Mouse (Mus musculus) Muller cell, postnatal 12 days (primary cell): ENCODE data around the gene Zfp593.
"Not testable (repeated sequence)": the region's sequence is repeated elsewhere in the genome, so short reads cannot be mapped to it uniquely, and the experiment has no call there.

Source experiments
- DNase-seq: peaks from one replicate; pipeline ENCODE4 v3.0.0-alpha.2; 2015; ENCODE audit errors: inconsistent ontology term

Zfp593 gene

DNA sequence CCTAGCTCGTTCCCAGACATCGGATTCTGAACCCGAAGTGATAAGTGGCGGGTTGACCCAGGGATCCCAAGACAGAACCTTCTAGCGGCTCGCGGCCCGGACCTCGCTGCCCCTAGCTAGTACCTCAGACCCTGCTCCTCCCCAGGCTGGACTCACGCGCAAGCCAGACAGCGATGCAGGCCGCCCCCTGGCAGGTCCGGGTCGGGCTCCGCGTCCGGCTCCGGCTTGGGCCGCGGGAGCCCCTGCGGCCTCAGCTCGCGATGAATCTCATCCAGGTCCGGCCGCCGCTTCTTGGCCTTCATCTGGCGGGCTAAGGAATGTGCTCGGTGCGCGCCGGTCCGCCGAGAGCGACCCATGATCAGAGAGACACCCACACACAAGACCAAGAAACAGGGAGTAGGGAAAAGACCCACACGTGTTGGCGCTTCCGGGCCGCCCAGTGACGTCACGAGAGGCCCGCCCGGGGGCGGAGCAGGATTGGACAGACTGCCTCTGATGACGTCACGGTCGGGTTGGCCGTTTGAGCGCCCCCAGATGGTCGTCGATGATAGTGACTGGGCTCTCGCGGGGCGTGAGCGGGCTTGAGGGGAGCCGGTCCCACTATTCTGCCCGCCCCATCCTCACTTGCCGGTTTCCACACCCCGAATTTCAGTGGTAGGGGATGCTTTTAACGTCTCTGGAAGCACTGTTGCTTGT lies at the start of gene Zfp593:
Gene Zfp593 (minus strand): TSS at position 445 of the 696 bp plus-strand sequence.
- DNase-seq, result peak; percentile 97

DNA sequence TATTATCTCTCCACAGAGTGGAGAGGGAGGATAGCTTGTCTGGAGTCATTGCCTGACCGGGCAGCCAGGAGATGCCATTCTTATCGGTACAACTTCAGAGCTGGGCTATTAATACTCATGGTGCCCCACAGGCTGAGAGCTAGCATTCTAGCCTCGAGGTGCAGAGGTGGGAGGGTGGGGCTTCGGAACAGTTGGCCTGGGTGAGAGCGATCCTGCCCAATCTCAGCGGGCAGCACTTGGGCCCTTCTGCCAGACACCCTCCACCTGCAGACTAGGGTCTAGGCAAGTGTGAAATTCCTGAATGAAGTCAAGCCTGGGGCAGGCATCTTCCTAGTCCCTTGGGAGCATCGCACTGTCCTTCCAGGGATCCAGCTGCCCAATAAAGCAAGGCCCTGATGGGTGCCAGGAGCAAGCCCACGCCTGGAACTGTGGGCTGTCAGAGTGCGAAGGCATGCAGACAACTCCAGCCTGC lies 48.3 kb upstream of the Zfp593 start:
- no peak for DNase-seq

DNA sequence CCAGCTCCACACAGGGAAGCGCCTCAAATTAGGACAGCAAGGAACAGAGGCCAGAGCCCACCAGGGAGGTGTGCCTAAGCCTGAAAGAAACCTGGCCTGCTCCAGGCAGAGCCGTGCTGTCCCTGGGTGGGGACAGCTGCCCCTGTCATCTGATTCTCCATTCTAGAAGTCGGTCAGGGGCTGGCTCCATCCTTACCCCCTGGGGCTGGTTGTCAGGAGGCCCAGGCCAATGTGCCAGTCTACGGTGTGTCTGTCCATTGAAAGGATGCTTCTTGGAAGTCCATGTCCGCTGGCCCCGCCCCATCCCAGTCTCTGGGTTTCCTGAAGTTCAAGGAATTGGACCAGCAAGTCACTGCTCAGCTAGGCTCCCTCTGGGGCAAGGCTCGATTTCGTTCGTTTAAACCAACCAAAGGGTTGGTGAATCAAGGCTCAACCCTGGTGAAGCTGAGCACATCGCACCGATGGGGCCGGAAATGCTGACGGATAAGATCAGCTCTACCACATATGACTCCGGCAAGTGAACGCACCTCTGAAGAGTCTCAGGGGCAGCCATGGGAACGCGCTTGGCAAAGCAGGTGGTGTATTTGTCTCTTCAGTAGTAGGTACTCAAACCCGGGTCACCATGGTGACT lies 47.8 kb upstream of the Zfp593 start:
- no peak for DNase-seq

DNA sequence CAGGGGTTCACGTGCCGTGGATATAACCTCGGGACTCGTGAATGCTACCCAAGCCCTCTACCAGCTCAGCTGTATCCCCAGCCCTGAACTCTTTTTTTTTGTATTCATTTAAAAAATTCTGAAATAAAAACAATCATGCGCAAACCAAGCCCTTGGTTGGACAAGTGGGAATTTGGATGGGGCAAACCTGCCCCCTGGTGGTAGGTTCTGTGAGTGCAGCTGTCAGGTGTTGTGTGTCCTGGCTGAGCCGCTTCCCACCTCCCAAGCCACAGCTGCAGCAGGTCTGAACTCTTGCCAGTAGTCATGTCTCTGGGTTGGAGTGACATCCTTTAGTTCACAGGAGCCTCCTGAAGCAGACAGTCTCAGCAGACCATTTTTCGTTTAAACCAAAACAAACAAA lies 46.7 kb upstream of the Zfp593 start:
- peak; percentile 76 for DNase-seq

DNA sequence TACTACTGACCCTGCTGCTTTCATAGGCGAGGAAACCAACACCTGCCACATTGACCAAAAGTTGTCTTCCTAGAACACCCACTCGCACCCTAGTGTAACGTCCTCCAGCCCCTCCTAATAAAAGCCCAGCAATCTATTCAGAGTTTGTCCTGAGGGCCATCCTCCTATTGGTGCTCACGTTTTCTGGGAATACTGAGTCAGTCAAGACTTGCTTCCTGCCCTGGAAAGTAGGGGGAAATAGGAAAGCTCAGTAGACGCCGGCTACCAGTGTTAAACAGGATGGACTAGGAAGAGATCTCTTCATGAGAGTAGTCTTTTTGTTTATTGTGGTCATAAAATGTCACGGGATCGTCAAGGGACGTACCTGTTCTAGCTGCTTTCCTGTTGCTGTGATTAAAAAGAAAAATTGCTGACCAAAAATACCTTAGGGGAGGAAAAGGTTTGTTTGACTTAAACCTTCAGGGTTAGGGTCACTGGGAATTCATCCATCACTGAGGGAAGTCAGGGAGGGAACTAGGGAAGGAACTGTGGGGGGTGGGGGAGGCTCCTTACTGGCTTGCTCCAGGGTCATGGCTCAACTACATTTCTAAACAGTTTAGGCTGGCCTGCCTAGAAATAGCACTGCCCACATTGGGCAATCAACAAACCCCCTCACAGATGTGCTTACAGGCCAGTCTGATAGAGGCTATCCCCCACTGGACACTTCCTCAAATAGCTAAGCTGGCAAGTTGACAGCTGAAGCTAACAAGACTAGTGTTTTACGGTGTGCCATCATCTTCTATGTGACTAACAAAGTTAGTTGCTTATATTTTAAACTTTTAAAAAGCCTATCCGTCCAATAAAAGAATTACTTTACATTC lies 43.2 kb upstream of the Zfp593 start:
- no peak for DNase-seq

DNA sequence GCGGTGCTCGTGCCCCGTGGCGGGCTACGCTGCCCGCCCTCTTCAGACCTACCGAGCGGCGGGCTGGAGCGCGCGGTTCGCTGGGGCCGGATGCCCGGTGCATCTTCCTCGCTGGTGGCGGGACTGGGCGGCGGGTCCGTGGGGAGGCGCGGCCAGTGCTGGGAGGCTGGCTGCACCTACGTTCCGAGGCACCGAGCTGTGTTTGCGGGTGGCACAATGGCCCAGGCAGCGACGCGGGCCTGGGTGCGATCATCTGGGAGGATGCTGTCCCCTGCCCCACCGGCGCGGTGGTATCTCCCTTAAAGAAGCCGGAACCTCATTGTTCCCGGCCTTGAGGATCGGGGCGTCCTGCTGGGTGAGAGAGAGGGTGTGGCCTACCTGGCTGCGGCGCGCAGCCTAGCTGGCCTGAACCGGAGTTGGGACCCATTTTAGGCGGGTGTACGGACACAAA lies 42.2 kb upstream of the Zfp593 start, which contains the start of gene Pdik1l:
Gene Pdik1l (minus strand): TSS at position 321 of the 451 bp plus-strand sequence.
- peak; percentile 87 for DNase-seq

DNA sequence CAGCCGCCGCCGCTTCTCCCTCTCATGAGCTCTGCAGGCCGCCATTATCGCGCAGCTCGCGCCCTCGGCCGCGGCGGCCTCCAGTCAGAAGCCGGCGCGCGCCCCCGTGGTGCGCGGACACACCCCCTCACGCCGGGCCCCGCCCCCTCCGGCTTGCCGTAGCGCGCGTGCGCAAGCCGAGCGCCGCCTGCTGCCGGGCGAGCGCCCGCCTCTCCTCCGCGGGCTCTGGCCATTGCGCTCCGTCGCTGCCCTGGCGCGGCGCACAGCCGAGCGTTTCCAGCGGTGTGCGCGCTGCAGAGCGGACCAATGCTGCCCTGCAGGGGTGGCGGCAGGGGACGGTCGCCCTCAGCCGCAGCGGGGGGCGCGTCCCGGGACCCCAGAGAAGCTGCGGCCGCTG lies 41.8 kb upstream of the Zfp593 start:
- DNase-seq, result peak; percentile 97

DNA sequence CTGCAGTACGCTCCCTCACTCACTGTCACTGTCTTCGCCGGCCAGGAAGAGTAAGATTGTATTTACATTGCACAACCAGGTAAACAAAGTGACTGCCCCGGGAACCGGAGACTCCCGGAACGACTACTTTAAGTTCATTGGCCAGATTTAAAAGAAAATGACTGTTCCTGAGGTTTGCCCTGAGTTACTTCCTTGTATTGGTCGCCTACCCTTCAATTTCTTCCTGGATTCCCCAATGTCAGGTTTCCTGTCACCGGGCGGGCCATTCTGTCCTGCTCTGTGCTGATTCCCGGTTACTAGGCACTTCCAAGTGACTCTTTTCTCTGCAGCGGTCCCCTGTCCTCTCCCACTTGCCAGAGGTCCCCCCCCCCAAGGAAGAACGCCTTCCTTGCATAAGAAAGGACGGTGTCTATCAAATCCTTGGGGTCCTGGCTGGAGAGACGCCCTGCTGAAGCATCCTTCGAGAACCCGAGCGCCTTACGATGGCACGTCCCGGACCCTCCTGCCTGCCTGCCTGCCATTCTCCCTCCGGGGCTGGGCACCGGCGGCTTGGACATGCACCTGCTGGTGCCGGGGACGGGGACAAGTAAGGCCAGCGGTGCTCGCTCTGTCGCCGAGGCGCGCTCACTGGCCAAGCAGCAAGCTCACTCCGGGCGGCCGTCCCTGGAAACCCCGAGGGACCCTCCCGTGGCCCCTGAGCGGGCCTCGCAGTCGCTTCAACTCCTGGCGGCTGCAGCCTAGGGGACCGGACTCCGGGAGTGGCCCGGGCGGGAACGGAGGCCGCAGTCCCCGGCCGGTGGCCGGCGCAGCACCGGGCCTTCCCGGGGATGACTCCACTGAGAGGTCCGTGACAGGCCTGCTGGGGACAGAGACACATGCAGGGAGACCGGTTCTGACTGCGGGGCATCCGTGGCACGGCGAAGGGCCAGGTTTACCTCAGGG lies 41.1 kb upstream of the Zfp593 start:
- peak; percentile 4 for DNase-seq

DNA sequence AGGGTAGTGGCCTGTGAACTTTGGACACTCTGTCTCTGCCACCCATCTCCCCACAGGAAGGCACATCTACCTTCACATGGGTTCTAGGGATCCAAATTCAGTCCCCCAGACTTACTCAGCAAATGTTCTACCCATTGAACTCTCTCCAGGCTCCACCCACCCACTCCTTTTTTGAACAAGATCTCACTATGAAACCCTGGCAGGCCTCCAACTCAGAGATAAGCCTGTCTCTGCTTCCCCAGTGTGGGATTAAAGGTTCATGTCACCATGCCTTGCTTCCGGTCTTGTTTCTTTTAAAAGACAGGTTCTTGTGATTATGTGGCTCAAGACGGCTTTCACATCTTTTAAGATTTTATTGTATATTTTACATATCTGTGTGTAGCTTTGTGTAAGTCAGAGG lies 39.5 kb upstream of the Zfp593 start:
- no peak for DNase-seq

DNA sequence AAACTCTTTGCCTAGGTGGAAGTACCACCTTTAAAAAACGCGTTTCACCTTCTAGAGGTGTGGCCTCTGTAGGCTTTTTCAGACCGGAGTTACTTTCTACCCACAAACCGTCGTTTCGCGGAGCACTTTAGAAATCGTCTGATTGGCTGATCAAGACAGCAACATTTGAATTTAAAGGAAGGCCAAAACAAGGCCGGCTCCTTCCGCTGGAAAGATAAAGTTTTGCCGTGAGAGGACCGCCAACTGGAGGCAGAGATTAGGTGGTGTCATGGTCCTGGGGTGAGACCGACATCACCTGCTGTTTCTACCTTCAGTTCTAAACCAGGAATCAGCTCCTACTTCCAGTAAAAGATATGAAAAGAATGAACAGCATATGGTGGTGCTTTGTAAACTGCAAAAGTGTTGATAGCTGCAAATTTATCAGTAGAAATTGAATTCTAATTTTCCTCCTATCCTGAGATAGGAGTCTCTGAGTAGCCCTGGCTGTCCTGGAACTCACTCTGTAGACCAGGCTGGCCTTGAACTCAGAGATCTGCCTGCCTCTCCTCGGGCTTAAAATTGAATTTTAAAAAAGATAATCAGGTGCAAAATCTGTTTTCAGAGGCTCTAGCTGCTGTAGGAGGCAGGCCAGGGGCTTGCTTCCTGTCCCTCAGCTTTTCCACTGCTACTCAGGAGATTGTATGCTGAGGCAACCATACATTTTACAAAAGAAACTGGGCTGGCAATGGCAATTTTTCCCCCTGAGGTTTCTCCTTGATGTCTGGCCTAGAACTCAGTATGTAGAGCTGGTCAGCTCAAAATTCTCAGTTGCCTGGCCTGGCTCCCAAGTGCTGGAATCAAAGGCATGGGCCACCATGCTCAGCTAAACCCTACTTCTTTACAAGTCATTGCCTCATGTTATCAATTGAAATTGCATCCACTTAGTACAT lies 28.3 kb upstream of the Zfp593 start:
- peak; percentile 33 for DNase-seq

DNA sequence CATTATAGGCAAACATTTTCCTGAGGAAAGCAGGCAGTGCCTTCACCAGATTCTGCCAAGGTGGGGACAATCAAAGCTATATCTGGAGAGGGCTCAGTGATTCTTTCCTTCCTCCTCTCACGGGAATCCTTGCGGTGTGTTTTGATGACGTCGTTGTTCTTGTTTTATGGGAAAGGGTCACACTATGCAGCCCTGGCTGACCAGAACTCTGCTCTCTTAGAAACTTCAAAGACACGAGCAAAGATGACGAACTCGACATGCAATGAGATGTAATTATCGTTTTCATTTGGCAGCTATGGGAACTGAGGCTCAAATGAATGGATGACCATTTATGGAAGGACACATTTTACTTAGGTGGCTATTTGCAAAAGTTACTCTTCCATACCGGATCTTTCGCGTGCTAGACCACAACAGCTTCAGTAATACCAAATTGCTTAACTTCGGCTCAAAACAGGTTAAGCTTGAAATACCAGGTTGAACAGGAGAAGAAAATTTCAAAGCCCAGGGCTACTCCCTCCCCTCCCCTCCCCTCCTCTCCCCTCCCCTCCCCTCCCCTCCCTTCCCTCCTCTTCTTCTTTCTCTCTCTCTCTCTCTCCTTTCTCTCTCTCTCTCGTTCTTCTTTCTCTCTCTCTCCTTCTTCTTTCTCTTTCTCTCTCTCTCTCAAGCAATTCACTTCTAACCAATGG lies 27.5 kb upstream of the Zfp593 start:
- no peak for DNase-seq

DNA sequence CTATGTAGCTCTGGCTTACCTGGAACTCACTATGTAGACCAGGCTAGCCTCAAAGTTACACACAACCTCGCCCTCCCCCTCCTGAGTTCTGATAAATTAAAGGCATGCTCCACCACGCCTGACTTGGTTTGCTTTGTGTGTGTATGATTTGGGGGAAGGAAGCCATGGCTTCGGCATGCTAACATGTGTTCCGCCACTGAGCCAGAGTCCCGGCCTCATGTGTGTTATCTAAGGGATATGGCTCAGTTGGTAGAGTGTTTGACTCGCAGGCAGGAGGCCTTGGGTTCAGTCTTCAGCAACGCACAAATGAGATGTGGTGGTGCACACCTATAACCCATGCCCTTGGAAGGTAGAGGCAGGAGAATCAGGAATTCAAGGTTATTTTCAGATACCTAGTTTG lies 26.6 kb upstream of the Zfp593 start:
- no peak for DNase-seq

DNA sequence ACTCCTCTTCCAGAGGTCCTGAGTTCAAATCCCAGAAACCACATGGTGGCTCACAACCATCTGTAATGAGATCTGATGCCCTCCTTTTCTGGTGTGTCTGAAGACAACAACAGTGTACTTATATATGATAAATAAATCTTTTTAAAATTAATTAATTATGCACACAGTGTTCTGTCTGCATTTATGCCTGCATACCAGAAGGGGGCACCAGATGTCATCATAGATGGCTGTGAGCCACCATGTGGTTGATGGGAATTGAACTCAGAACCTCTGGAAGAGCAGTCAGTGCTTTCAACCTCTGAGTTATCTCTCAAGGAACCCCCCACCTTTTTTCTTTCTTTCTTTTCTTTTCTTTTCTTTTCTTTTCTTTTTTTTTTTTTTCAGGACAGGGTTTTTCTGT lies 24.2 kb upstream of the Zfp593 start:
- DNase-seq, result not testable (repeated sequence)

DNA sequence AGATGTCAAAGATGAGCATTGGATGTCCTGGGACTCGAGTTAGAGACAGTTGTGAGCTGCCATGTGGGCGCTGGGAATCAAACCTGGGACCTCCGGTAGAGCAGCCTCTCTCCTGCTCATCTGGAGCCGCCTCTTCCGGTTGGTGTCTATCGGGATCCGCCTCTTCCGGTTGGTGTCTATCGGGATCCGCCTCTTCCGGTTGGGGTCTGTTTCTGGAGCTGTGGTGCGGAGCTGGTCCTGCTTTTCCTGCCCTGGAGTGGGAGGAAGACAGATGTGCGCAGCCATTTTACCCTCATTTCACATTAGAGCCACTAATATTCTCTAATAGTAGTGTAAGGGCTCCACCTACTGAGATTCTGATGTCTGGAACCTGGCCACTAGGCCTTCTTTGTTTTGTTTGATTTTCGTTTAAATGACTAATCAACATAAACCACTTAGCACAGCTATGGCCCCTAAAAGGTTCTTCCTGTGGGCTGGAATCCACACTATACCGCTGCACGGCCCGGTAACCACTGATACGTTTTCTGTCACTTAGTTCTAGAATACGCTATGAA lies 22.8 kb upstream of the Zfp593 start:
- DNase-seq, result no peak

DNA sequence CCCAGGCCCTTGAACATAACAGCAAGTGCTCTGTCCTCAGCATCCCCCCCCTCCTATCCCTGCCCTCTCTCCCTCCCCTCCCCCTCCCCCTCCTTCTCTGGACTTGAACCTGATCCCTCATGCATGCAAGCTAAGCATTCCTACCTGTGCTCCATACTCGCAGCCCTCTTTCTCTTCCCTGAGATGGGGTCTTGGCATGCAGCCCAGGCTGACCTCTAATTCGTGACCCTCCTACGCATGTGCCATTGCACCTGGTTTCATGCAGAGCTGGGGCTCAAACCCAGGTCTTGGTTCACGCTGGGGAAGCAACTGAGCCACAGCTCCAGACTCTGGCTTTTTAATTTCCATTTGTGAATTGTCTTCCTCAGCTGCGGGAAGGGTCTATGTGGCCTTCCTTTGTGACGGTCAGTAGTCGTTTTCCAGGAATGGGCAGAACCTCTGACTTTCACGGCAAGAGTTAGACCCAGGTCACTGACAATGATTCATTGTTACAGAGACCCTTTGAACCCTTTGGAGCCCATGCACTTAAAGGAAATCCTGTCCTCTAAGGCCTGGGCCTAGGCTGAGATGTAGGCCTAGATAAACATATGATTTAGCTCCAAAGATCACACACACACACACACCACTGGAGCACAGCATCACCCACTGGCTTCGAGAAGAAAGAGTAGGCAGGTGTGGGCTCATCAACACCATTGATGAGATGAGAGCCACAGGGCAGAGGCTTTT lies 20.6 kb upstream of the Zfp593 start:
- no peak for DNase-seq

DNA sequence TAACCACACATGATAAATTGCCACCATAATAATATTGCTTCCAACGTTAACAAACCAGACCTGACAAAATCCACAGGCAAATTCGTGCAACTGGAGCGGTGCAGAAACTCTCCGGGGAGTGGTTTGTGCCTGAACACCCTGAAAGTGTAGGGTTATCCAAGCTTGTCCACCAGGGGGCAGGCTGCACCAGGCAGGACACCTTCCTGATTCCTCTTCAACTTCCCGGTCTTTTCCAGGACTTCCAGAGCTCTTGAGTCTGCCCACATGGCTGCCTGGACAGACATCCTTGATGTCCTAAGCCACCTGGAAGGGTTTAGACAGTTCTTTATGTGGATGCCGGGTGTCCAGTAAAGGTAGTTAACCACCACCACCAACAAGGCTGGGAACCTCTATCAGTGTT lies 17.8 kb upstream of the Zfp593 start:
- DNase-seq, result no peak

DNA sequence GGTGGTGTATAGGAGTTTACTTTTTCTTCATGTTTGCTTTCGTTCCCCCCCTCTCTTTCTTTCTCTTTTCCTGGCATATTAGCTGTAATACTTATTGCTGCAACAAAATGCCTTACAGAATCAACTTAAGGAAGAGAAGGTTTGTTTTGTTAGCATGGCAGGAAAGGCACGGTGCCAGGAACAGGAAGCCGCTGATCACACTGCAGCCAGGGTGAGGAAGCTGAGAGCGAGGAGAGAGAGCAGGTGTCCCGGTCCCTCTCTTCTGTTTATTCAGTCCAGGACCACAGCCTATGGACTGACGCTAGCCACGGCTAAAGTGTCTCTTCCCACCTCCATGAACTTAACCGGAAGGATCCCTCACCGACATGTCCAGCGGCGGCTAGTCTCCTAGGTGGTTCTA lies 13.0 kb upstream of the Zfp593 start:
- DNase-seq, result no peak

DNA sequence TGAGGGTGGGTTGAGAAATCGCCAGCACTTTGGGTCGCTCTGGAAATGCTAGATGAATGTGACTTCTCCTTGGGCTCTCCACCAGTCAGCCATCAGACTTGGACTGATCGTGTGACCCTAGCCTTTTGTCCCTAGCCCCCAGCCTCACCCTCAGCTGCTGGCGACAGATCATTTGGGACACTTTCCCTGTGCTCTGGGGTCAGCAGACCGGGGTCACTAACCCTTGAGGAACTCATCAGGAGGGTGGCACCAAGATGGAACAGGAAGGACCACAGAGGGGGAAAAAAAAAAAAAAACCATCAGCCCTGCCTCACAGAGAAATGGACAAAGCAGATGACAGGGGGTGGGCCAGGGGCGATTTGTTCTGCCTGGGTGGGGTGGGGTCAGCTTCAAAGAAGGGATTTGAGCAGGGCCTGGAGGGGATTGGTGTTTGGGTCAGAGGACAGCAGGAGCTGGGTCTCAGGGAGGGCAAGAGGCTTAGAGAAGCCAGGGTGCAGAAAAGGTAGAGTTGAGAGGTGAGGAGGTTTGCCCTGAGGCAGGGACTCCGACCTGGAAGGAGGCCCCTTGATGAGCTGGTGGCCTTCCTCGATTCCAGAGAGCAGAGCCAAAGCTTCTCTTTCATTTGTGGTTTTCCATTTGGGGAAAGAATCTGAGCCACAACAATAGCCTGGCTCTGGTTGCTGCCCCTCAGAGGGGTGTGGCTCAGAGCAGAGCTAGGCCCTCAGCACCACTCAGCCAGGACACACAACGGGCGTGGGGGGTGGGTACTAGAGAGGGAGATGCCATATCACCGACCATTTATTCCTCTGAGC lies 12.0 kb upstream of the Zfp593 start:
- peak; percentile 40 for DNase-seq
